Mouse (Mus musculus) naive thymus-derived CD4-positive, alpha-beta T cell, adult 2 months (primary cell): Measurements from ENCODE around the gene Ngef.

Experiments used
- DNase-seq: peaks from one replicate; pipeline ENCODE4 v3.0.0-alpha.2; 2011; ENCODE audit warnings: low read depth

Gene Ngef

GRCm38 (mm10) chr1:87573800-87574215, at the start of gene Ngef:
Ngef (minus strand) TSS chr1:87573870.
- no peak for DNase-seq

- DNase-seq: no peak
These were observed 48.2 kb upstream of the Ngef start for GRCm38 (mm10) chr1:87621858-87622279.

- DNase-seq: peak; percentile 63
These were observed 47.6 kb upstream of the Ngef start for GRCm38 (mm10) chr1:87621146-87621857.

DNA sequence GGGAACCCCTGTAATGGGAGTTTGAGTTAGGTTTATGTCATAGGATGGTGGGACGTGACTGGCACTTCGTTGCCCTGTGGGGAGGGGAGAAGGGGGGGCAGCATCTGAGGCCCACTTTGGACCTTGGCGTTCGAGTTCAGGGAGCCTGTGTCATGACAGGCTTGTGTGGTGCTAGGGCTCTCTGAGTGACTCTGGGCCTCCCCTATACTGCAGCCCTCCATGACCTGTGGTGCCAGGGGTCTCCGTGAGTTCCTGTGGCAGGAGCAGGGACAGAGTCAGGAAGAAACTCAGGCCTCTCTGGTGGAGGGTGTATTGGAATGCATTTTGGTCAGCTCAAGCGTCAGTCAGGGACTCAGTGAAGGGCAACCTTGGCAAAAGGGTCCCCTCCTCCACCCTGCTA, 47.0 kb upstream of the Ngef start:
- DNase-seq: no peak

DNA sequence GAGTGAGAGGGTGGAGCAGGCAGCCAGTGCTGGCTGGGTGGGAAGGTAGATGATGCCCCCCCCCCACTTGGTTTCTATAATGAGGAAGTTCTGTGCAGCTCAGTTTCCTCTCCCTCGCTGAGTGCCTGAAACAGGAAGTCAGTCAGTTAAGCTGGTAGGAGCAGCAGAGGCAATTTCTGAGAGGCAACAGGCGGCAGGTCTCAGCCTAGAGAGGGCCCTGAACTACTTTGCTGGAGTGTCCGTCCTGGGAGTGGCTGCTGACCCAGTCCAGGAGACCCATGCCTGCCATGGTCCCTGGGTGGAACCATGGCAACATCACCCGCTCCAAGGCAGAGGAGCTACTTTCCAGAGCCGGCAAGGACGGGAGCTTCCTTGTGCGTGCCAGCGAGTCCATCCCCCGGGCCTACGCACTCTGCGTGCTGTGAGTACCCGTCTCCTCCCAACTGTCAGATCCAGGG, 46.6 kb upstream of the Ngef start, which contains the start of gene Inpp5d:
TSS of gene Inpp5d (plus strand) at position 102 of the 458 bp plus-strand sequence.
- peak; percentile 84 for DNase-seq

GRCm38 (mm10) chr1:87614576-87615295, 41.1 kb upstream of the Ngef start:
- no peak for DNase-seq

DNA sequence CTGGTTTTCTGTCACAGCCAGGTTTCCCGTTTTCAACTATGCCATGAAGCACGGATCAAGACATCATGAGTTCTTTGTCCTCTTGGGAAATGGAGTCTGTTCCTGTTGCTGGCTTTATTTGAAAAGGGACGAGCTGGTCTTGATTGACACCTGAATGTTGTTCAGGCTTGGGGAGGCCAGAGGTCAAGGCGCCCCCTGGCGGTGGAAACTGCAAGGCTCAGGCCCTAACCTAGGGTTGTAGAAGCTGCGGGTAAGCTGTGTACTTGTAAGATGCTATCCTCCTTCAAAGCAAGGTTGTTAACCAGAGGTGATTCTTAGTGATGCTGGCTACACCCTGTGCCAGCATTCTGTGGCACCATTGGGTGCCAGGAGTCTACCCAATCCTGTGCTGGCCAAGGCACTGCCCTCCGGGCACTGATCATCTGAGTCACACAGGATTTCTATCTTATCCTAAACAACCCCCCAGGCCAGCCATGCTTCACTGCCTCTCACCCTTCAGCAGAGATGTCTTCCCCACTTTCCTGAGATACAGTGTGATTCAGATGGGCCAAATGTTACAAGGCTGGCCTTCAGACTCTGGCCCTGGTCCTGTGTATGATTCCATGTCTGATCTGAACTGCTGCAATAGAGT, 34.9 kb upstream of the Ngef start:
- peak; percentile 85 for DNase-seq

DNA sequence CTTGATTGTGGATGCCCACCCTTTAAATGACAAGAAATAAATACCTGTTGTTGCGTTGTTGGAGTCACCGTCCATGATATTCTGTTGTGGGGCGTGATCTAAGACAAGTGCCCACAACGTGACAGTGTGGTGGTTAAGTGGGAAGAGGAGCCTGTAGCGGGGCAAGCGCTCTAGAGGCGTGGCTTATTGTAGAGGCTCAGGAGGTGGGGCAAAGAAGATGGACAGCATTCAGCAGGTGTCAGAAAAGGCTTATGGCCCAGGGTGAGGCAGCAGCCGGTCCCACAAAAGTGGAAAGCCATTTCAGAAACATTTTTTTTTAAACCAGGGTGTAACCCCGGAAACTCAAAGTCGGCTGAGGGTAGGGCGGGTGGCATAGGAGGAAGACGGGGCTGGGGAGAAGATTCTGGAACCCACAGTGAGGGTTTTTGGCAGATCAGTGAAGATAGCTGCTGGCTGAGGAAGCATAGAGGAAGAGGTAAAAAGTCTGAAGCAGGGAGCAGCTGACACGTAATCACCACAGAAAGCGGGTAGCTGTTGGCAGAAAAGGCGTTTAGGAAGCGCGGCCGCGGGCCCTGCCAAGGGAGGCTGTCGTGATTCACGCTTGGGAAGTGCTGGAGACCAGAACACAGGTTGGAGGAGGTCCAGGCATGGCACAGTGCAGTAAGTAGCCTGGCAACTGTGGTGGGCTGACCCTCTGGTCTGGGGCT, 33.9 kb upstream of the Ngef start:
- peak; percentile 85 for DNase-seq

GRCm38 (mm10) chr1:87605296-87605695, 31.6 kb upstream of the Ngef start:
- no peak for DNase-seq

DNA sequence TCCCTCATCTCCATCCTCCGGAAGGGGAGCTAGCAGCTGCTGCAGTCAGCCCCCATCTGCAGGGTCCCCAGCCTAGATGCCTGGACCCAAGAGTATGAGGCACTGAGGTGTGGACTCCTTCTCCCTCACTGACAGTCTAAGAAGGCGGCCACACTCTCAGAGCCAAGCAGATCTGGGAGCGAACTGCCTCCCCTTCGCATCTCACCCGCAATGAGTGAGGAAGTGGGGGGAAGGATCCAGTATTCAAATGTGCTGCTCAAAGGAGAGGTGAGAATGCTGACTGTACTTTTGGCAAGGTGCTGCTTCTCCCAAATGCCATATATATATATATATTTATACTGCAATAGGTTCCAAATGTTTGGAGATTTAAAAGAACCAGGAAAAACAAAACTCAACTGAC, 29.7 kb upstream of the Ngef start:
- no peak for DNase-seq

DNA sequence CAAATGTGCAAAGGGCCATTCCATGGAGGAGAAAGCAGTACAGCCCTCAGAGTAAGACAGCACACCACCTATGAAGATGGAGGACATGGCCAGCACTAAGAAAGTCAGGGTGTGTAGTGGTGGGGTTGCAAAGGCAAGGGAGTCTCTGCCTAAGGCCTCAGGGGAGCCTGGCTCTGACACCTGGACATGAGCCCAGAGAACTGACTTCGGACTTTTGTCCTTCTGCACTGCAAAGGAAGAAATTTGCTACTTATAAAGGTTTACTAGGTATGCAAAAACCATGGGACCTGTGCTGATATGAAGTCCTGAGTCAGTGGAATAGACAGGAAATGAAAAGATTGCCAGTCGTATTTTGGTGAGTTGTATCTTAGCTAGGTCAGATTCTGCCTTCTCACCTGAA, 28.1 kb upstream of the Ngef start:
- DNase-seq: no peak

DNA sequence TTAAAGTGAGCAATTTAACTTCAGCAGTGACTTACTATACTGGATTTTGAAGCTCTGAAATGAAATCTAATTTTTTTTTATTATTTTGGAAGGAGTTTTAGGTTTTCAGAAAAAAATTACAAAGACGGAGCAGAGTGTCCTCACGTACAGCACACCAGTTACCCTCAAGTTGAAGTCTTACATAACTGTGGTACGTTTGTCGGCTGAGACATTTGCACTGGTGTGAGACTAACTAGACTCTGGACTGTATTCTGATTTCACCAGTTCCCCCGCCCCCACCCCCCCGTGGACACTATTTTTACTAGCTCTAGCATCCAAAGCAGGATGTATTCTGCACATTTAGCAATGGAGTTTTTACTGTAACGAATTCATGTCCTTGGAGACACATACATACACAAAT, 26.9 kb upstream of the Ngef start:
- no peak for DNase-seq

- no peak for DNase-seq
These were observed 21.0 kb upstream of the Ngef start for GRCm38 (mm10) chr1:87594671-87595070.

- DNase-seq: no peak
These were observed 20.6 kb upstream of the Ngef start for GRCm38 (mm10) chr1:87594261-87594660.

DNA sequence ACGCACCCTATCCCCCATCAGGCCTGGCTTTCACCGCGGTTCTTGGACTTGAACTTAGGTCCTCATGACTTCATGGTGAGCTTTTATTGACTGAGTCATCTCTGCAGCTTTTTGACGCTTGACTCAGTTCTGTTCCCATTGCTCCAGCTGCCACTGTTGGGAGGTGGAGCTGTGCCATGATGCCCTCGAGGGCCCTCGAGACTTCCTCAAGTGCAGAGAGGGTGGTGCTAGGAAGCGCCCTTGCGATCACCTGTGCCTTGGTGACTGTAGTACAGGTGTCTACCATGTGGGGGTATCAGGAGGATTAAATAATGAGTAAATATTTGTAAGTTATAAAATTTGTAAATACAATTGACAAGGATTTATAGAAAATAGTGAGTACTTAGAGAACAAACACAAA, 16.3 kb upstream of the Ngef start:
- DNase-seq: no peak

GRCm38 (mm10) chr1:87589162-87589561, 15.5 kb upstream of the Ngef start:
- no peak for DNase-seq

DNA sequence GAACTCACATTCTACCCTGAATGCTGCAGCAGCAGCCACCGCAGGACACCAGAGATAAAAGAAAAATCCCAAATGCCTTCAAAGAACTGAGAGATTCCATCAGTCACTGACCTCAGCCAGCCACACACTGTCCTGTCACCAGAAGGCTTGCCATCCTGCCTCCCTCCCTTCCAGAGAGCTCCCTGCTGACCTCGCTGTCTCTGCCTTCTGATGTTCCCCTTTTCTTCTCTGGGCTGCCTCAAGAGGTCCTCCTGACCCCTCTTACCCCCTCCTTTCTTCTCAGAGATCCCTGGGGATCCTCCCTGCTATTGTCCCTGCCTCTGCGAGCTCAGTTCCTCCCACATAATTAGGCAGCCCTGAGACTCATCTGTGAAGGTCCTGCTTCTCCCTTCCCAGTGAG, 7.2 kb upstream of the Ngef start:
- no peak for DNase-seq

- no peak for DNase-seq
These were observed 5.3 kb upstream of the Ngef start for GRCm38 (mm10) chr1:87578965-87579364.

DNA sequence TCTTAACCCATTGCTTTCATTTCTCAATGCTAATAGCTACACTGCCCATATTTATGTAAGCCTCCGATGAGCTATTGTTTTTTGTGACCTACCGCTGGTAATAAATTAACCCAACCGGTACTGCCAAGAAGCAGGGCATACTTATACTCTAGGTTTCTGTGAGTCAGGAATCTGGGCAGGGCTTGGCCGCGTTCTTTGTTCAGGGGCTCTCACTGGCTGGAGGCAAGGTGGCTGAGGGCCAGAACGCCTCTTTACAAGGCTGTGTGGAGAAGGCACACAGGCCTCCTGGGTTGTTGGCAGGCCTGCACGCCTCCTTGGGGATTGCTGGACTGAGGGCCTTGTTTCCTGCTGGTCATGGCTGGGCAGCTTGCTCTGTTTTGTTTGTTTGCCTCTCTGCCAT, 1.1 kb upstream of the Ngef start:
- no peak for DNase-seq

GRCm38 (mm10) chr1:87574353-87574752, 683 bp upstream of the Ngef start:
- DNase-seq: no peak

- no peak for DNase-seq
These were observed 409 bp downstream of the Ngef start for GRCm38 (mm10) chr1:87573261-87573660.

- peak; percentile 57 for DNase-seq
These were observed 5.3 kb downstream of the Ngef start for GRCm38 (mm10) chr1:87568398-87568797.
